11 mouse cellular contexts compared by ENCODE assay signal in genomic region chr6:50776236-50776832, GRCm38 (mm10).
A peak's percentile ranks its signal among the peaks of the same experiment; 100 is the strongest.
DNase-seq lines count a peak whose midpoint lies in the region; ATAC-seq lines count a peak whose summit lies in the region.
"Had no signal": no experiment of that assay in that cellular context is flagged by ENCODE, and none has a peak within 500 bp of the region (broad histone marks: within the 10 kb centered on the region; RNA-seq: fewer than 3 reads in every experiment).

No protein-coding gene starts in this region.

- 62% methylated on average over 11 of the region's 11 CpGs for WGBS in heart, embryonic 12.5 days
- 38% methylated on average over 11 of the region's 11 CpGs for WGBS in hindbrain, embryonic 11.5 days
- 12% methylated on average over 11 of the region's 11 CpGs for WGBS in midbrain, embryonic 14.5 days

- no peaks in the 10 kb centered on the region for H3K36me3 ChIP-seq in heart, embryonic 12.5 days
- H3K36me3 ChIP-seq in hindbrain, embryonic 11.5 days (ENCODE audit: control insufficient read depth, insufficient read depth, low read length) = no peaks in the 10 kb centered on the region
- no peaks in the 10 kb centered on the region for H3K36me3 ChIP-seq in midbrain, embryonic 14.5 days (ENCODE audit: control insufficient read depth, insufficient read depth, low read length)

- no peak overlapping the region for H3K27ac ChIP-seq in heart, embryonic 12.5 days (ENCODE audit: poor library complexity, severe bottlenecking)
- H3K27ac ChIP-seq in hindbrain, embryonic 11.5 days (ENCODE audit: low read depth, low read length) = peak overlapping the region; percentile 79
- peak overlapping the region; percentile 96 for H3K27ac ChIP-seq in midbrain, embryonic 14.5 days (replicated peaks; ENCODE audit: low read depth, low read length)
- H3K27ac ChIP-seq: heart, adult 2 months; liver, embryonic 14.5 days had no signal

- no peak for ATAC-seq in heart, embryonic 12.5 days (ENCODE audit: insufficient number of reproducible peaks, low FRiP score)
- ATAC-seq in hindbrain, embryonic 11.5 days (ENCODE audit: low FRiP score) = peak; percentile 56
- ATAC-seq in midbrain, embryonic 14.5 days (ENCODE audit: low FRiP score, low TSS enrichment) = peak; percentile 37
- ATAC-seq: Patski had no signal

- H3K9ac ChIP-seq in heart, embryonic 12.5 days = no peak overlapping the region
- H3K9ac ChIP-seq in hindbrain, embryonic 11.5 days (ENCODE audit: low read depth, low read length) = 0 out of 2 replicates have a peak overlapping the region, but pooled peaks have one; percentile 5
- peak overlapping the region; percentile 28; the same call in 1 of the 2 replicates for H3K9ac ChIP-seq in midbrain, embryonic 14.5 days (replicated peaks; ENCODE audit: low read length)
- H3K9ac ChIP-seq: liver, embryonic 14.5 days had no signal

- no peak overlapping the region for H3K4me2 ChIP-seq in heart, embryonic 12.5 days
- no peak overlapping the region for H3K4me2 ChIP-seq in hindbrain, embryonic 11.5 days (replicated peaks; ENCODE audit: low read depth, low read length)
- H3K4me2 ChIP-seq in midbrain, embryonic 14.5 days (ENCODE audit: low read length) = peak overlapping the region; percentile 36

- H3K9me3 ChIP-seq in heart, embryonic 12.5 days (replicated peaks) = no peaks in the 10 kb centered on the region
- H3K9me3 ChIP-seq in hindbrain, embryonic 11.5 days (ENCODE audit: control insufficient read depth, low read length) = no peaks in the 10 kb centered on the region
- no peaks in the 10 kb centered on the region for H3K9me3 ChIP-seq in midbrain, embryonic 14.5 days (ENCODE audit: control insufficient read depth, low read length)

- H3K4me1 ChIP-seq in heart, embryonic 12.5 days (replicated peaks) = peaks cover 9% of the 10 kb centered on the region
- H3K4me1 ChIP-seq in hindbrain, embryonic 11.5 days (replicated peaks; ENCODE audit: control insufficient read depth, insufficient read depth, low read length) = peaks cover 7% of the 10 kb centered on the region; the same call in 1 of the 2 replicates
- peaks cover 39% of the 10 kb centered on the region for H3K4me1 ChIP-seq in midbrain, embryonic 14.5 days (ENCODE audit: control insufficient read depth, insufficient read depth, low read length)

- no peak overlapping the region for H3K4me3 ChIP-seq in heart, embryonic 12.5 days
- H3K4me3 ChIP-seq in hindbrain, embryonic 11.5 days (ENCODE audit: low read depth, low read length) = no peak overlapping the region
- H3K4me3 ChIP-seq in midbrain, embryonic 14.5 days (replicated peaks; ENCODE audit: low read depth, low read length) = no peak overlapping the region
- H3K4me3 ChIP-seq: heart, adult 2 months had no signal

- peak; percentile 59 for DNase-seq in heart, adult 11 months
- DNase-seq in embryo, embryonic 9.5 days (ENCODE audit: extremely low spot score) = peak; percentile 17
- DNase-seq in hindbrain, embryonic 11.5 days (ENCODE audit: low spot score) = peak; percentile 50
- peak; percentile 69 for DNase-seq in midbrain, embryonic 14.5 days
- DNase-seq in adrenal gland, postnatal 4 days (ENCODE audit: low spot score in 2 of 2) = no peak
- no peak for DNase-seq in cerebellum, postnatal 4 days (ENCODE audit: low spot score in 2 of 2)
- no peak for DNase-seq in testis, postnatal 10 days (ENCODE audit: low spot score)
- DNase-seq: heart, adult 2 months had no signal

- no peaks in the 10 kb centered on the region for H3K27me3 ChIP-seq in heart, embryonic 12.5 days (replicated peaks)
- H3K27me3 ChIP-seq in hindbrain, embryonic 11.5 days (ENCODE audit: control insufficient read depth, insufficient read depth, low read length) = no peaks in the 10 kb centered on the region
- H3K27me3 ChIP-seq in midbrain, embryonic 14.5 days (ENCODE audit: control insufficient read depth, insufficient read depth, low read length) = no peaks in the 10 kb centered on the region

Comparison
In these comparisons a context has a peak if more than half of its experiments do, and no peak if none do; other contexts are left out.
1. DNase-seq: peak in heart, adult 11 months (single experiment), embryo, embryonic 9.5 days (single experiment), hindbrain, embryonic 11.5 days (single experiment) and midbrain, embryonic 14.5 days (single experiment); none in adrenal gland, postnatal 4 days (0 of 2), cerebellum, postnatal 4 days (0 of 2) and testis, postnatal 10 days (single experiment).